Mouse (Mus musculus): ENCODE measurements around the gene Spata17. TPM values are rescaled to one million over a fixed set of nuclear protein-coding genes. Genes with fewer than 3 reads are reported as not detected.

The Spata17 gene
- polyA plus RNA-seq, 1 experiment from 2014 or later, result 0.35 TPM

DNA sequence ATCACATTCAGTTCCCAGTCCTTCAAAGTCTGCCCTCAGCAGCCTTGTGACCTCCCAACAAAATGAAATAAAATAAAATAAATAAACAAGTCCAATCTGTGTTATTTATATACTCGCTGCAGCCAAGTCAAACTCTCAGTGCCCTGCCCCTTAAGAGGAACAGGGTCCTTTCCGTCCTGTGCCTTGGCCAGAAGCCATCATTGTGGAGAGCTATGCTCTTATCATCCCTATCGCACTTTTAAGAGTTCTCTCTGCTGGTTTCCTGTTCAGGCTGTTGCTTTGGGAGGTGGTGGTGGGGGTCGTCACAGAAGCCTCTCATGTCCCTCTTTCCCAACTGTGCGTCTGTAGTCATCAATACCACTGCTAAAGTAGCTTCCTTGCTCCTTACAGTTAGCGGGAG, 97.2 kb downstream of the Spata17 start:
- no peak overlapping the region for H3K27ac ChIP-seq
- no peak for ATAC-seq
- 54% methylated on average over 6 of the region's 6 CpGs for WGBS (ENCODE audit: insufficient replicate concordance)
- H3K4me3 ChIP-seq, result no peak overlapping the region
- H3K36me3 ChIP-seq, result no peaks in the 10 kb centered on the region
- no peaks in the 10 kb centered on the region for H3K9me3 ChIP-seq (replicated peaks)
- H3K9ac ChIP-seq, result no peak overlapping the region
- no peak overlapping the region for H3K4me2 ChIP-seq
- H3K27me3 ChIP-seq (replicated peaks), result no peaks in the 10 kb centered on the region
- no peaks in the 10 kb centered on the region for H3K4me1 ChIP-seq

DNA sequence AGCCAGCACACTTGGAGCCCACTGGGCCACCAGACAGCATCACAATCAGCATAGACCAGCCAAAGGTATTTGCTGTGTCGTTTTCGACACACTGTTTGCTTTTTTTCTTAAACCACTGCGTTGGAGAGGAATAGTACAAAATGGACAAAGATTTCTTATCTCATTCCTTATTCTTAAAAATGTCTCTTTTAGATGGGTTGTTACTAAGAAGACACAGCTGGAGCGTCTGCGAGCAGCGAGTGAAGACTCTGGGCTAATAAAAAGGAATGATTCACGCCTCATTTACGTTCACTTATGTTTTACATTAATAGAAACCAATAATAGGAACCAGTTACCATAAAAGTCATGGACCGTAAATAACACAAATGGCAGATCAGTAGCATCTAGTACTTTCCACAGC, 101.5 kb downstream of the Spata17 start:
- Histone ChIP-seq H3K4me3 (no peak overlapping the region), H3K4me1 (no peaks in the 10 kb centered on the region), H3K4me2 (no peak overlapping the region), H3K36me3 (no peaks in the 10 kb centered on the region), H3K9ac (no peak overlapping the region), H3K27me3 (replicated peaks) (no peaks in the 10 kb centered on the region), H3K9me3 (replicated peaks) (no peaks in the 10 kb centered on the region), H3K27ac (no peak overlapping the region)
- no peak for ATAC-seq
- 75% methylated on average over 9 of the region's 9 CpGs for WGBS (ENCODE audit: insufficient replicate concordance)

DNA sequence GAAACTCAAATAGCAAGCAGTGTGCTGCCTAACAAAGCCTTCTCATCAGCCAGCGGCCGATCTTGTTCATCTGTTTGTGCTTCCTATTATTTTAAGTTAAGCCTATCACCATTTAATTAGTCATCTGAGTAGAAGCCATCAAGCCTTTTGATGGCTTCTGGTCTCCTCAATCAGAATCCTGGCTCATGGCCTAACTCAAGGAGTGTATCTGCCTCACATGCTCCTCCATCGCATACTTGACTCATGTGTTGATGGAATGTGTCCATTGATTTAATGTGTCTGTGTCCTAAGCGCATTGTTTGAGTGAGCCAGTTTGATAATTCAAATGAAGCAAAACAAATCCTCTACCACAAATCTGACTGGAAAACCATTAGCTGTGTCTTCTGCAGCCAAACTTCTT, 113.1 kb downstream of the Spata17 start:
- Histone ChIP-seq H3K4me3 (no peak overlapping the region), H3K4me1 (no peaks in the 10 kb centered on the region), H3K27ac (no peak overlapping the region), H3K9ac (no peak overlapping the region), H3K27me3 (replicated peaks) (no peaks in the 10 kb centered on the region), H3K9me3 (replicated peaks) (no peaks in the 10 kb centered on the region), H3K36me3 (no peaks in the 10 kb centered on the region), H3K4me2 (no peak overlapping the region)
- 80% methylated on average over 4 of the region's 4 CpGs for WGBS (ENCODE audit: insufficient replicate concordance)
- no peak for ATAC-seq

DNA sequence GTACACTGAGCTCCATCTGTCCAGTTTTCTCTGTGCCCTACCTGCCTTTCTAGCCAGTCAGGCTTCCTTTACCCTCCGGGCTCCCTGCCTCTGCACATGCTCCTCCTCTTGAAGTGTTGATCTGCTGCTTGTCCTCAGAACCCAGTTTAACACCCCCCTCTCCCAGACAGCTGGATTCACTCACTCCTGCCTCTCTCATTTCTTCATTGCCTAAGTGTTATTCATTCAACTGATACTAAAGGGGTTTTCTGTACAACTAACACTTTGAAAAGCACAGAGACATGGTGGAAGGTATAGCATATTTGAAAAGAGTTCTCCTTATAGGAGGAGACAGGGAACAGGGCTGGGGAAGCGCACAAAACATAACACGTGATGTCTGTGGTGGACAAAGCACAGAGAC, 114.1 kb downstream of the Spata17 start:
- Histone ChIP-seq H3K9ac (no peak overlapping the region), H3K9me3 (replicated peaks) (no peaks in the 10 kb centered on the region), H3K4me1 (no peaks in the 10 kb centered on the region), H3K4me3 (no peak overlapping the region), H3K36me3 (no peaks in the 10 kb centered on the region), H3K27me3 (replicated peaks) (no peaks in the 10 kb centered on the region), H3K4me2 (no peak overlapping the region), H3K27ac (no peak overlapping the region)
- no peak for ATAC-seq
- WGBS (ENCODE audit: insufficient replicate concordance), result 62% methylated on average over 3 of the region's 3 CpGs

DNA sequence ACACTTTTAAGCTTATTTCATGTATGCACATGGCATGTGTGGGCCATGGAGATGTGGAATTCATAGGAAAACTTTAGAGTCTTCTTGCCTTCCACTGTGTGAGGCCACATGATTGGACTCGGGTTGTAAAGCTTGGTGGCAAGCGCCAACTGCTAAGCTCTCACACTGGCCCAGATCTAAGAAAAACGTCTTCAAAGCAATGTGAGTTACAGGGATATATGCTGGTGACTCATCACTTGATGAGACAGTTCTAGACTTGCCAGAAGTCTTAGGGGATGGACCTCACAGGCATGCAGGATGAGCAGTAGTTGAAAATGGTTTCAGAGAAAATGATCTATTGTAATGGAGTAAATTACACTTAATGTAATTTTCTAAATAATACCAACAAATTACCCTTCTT, 114.6 kb downstream of the Spata17 start:
- no peaks in the 10 kb centered on the region for H3K4me1 ChIP-seq
- no peak for ATAC-seq
- no peaks in the 10 kb centered on the region for H3K27me3 ChIP-seq (replicated peaks)
- no peak overlapping the region for H3K27ac ChIP-seq
- no peaks in the 10 kb centered on the region for H3K9me3 ChIP-seq (replicated peaks)
- WGBS (ENCODE audit: insufficient replicate concordance), result 58% methylated on average over 3 of the region's 3 CpGs
- H3K4me2 ChIP-seq, result no peak overlapping the region
- no peak overlapping the region for H3K9ac ChIP-seq
- no peak overlapping the region for H3K4me3 ChIP-seq
- H3K36me3 ChIP-seq, result no peaks in the 10 kb centered on the region

DNA sequence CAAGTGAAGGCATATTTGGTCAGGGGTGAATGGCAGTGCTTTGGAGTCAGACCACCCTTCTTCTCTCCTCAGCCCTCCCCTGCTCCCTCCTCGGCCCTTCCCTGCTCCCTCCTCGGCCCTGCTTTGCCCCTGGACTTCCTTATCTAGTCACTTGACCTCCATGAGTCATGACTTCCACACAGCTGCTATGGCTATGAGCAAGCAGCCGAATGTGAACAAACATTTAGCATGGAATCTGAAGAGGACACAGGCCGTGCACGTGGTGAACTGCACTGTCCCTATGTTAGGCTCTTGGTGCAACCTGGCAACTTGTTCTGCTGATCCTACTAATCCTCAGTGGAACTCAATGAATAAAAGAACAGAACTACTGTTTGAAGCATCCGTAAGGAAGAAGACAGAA, 117.0 kb downstream of the Spata17 start:
- 43% methylated on average over 6 of the region's 6 CpGs for WGBS (ENCODE audit: insufficient replicate concordance)
- Histone ChIP-seq H3K9ac (no peak overlapping the region), H3K36me3 (no peaks in the 10 kb centered on the region), H3K4me2 (no peak overlapping the region), H3K9me3 (replicated peaks) (no peaks in the 10 kb centered on the region), H3K4me3 (no peak overlapping the region), H3K4me1 (no peaks in the 10 kb centered on the region), H3K27me3 (replicated peaks) (no peaks in the 10 kb centered on the region), H3K27ac (no peak overlapping the region)
- no peak for ATAC-seq

DNA sequence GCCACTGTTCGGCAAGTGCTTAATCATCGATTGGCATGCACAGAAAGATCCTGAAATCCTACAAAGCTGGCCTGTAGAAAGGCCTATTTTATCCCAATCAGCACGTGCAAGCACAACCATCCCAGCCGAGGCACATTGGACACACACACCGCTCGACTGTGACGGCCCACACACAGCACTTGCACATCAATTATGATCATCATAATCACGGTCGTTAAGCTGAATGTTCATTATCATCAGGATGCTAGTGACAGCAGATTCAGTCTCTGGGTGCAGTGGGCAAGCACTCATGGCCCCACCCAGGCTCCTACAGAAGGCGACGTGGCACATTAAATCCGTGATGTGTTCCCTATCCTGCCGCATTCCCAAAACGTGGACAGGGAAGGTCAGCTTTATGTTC, 122.7 kb downstream of the Spata17 start:
- WGBS (ENCODE audit: insufficient replicate concordance), result 80% methylated on average over 14 of the region's 14 CpGs
- ATAC-seq, result no peak
- H3K9me3 ChIP-seq (replicated peaks), result no peaks in the 10 kb centered on the region
- H3K4me2 ChIP-seq, result no peak overlapping the region
- no peaks in the 10 kb centered on the region for H3K4me1 ChIP-seq
- no peak overlapping the region for H3K27ac ChIP-seq
- H3K36me3 ChIP-seq, result no peaks in the 10 kb centered on the region
- H3K27me3 ChIP-seq (replicated peaks), result no peaks in the 10 kb centered on the region
- no peak overlapping the region for H3K9ac ChIP-seq
- no peak overlapping the region for H3K4me3 ChIP-seq

DNA sequence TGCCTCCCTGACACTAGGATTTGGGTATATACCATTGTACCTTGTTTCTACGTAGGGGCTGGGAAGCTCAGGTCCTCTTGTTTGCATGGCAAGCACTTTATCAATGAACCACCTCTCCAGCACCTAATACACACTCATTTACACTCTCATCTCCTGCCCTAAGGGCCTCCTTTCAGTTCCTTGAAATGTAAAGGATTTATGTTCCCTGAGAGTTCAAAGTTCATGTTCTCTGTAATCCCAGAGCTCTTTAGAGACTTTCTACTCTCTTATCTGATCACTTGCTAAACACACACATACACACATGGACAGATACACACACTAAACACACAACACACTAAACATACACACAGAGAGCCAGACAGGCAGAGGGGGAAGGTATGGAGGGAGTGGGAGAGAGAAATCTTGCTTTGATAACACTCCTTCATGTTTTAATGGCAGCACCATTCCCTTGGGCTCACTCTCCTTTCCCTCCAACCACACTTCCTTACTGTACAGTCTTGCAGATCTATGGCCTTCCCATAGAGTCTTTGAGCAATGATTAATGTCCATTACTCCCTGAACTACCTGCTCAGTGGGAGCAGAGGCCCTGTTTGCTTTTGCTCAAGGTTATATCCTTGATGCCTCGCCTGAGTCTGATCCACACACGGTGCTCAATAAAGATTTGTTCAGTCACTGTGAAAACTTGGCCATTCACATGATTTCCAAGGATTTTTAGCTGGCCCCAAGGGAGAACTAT, 126.4 kb downstream of the Spata17 start:
- no peak for ATAC-seq
- no peak overlapping the region for H3K4me2 ChIP-seq
- no peak overlapping the region for H3K9ac ChIP-seq
- no peaks in the 10 kb centered on the region for H3K27me3 ChIP-seq (replicated peaks)
- no peak overlapping the region for H3K27ac ChIP-seq
- 50% methylated on average over 3 of the region's 3 CpGs for WGBS (ENCODE audit: insufficient replicate concordance)
- no peak overlapping the region for H3K4me3 ChIP-seq
- no peaks in the 10 kb centered on the region for H3K4me1 ChIP-seq
- no peaks in the 10 kb centered on the region for H3K9me3 ChIP-seq (replicated peaks)
- H3K36me3 ChIP-seq, result no peaks in the 10 kb centered on the region

DNA sequence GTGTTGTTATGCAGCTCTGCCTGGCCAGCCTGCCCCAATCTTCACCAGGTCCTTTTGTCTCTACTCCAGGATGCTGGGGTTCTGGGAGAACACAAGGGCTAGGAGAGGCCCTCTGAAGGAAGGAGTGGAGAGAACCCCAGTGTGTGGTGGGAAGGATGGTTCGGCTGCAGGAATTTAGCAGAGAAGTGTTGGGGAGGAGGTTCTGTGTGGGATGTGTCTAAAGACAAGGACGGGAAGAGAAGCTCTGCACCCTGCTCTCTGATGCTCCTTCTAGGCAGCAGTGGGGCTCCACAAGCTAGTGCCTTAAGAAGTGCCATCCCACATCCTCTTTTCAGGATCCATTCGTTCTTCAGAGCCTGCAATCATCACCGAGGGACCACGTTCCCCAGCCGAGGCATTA, 129.2 kb downstream of the Spata17 start:
- Histone ChIP-seq H3K27ac (no peak overlapping the region), H3K4me2 (no peak overlapping the region)
- WGBS (ENCODE audit: insufficient replicate concordance), result 44% methylated on average over 6 of the region's 6 CpGs

DNA sequence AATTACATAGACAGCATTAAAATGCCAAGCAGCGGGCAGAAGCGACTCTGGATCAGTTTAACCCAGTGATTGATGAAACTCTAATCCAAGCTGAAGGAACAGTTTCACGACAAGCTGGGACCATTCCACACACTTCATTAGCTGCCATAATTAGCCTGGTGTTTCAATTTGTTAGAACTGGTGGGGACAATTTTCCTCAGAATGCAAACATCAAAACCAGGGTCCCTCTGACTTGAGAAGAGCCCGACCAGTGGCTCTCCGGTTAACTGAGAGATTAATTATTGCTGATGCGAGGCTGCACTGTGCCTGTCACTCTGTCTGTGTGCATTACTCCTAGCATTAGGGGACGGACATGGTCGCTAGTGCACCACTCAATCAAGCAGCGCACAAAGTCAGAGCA, 137.9 kb downstream of the Spata17 start:
- H3K9ac ChIP-seq, result no peak overlapping the region
- no peak overlapping the region for H3K27ac ChIP-seq
- no peak overlapping the region for H3K4me3 ChIP-seq
- H3K9me3 ChIP-seq (replicated peaks), result no peaks in the 10 kb centered on the region
- H3K4me2 ChIP-seq, result no peak overlapping the region
- no peak for ATAC-seq
- no peaks in the 10 kb centered on the region for H3K4me1 ChIP-seq
- no peaks in the 10 kb centered on the region for H3K36me3 ChIP-seq
- whole genome bisulfite sequencing (ENCODE audit: insufficient replicate concordance), result 63% methylated on average over 9 of the region's 9 CpGs
- no peaks in the 10 kb centered on the region for H3K27me3 ChIP-seq (replicated peaks)

More for the DNA sequence above, 129.2 kb downstream of the Spata17 start:
- no peaks in the 10 kb centered on the region for H3K27me3 ChIP-seq (replicated peaks)
- no peak for ATAC-seq
- H3K4me1 ChIP-seq, result no peaks in the 10 kb centered on the region
- H3K9ac ChIP-seq, result no peak overlapping the region
- H3K9me3 ChIP-seq (replicated peaks), result no peaks in the 10 kb centered on the region
- H3K4me3 ChIP-seq, result no peak overlapping the region
- no peaks in the 10 kb centered on the region for H3K36me3 ChIP-seq

DNA sequence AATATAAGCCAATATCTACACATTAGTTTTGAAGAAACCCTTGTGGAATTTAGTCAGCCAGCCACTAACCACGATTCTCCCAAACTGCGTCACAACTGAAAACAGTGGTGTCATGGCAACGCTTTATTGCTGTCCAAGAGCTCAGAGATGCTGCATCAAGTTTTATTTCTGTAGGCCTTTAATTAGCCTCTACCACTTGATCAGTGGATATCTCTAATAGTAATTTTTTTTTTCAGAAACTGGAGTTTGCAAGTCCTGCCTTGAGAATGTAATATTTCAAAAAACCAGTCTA, 138.3 kb downstream of the Spata17 start:
- Histone ChIP-seq H3K4me1 (no peaks in the 10 kb centered on the region), H3K27me3 (replicated peaks) (no peaks in the 10 kb centered on the region), H3K9ac (no peak overlapping the region), H3K4me2 (no peak overlapping the region), H3K4me3 (no peak overlapping the region), H3K27ac (no peak overlapping the region), H3K36me3 (no peaks in the 10 kb centered on the region), H3K9me3 (replicated peaks) (no peaks in the 10 kb centered on the region)
- no peak for ATAC-seq
- WGBS (ENCODE audit: insufficient replicate concordance), result 72% methylated on average over 3 of the region's 3 CpGs

DNA sequence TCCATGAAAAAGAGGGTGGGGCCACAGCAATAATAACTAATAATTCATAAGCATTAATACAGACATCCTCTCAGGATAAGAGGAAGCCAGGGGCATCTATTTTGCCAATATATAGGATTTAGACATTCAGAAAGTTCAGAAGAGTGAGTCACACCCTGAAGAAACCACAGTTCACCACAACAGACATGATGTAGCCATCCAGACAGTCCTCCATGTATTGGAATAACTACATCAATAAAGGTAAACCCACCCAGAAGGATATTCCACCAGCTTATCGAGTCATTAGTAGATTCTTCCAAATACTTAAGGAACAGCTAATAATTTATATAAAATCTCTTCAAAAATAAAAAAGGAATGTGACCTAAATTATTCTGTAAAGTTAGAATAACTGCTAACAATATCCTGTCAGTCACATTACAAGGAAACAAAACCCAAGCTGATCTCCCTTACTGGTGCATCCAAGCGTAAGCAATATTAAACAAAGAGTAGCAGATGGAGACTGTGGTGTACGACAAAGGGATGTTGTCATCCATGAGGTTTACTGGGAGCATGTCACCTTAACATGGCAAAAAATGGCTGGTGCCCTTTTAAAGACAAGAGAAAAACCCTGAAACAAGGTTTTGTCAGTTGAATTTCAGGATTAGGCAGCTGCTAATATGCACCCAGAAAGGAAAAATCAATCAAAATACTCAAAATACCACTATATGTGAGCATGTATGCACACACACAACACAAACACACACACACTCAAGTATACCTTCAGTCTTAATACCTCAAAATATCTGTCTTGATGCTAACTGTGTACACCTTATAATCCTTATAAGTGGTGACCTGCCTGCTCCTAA, 138.8 kb downstream of the Spata17 start:
- Histone ChIP-seq H3K4me1 (no peaks in the 10 kb centered on the region), H3K36me3 (no peaks in the 10 kb centered on the region)
- WGBS (ENCODE audit: insufficient replicate concordance), result 60% methylated on average over 3 of the region's 3 CpGs

More for the DNA sequence above, 138.8 kb downstream of the Spata17 start:
- Histone ChIP-seq H3K27ac (no peak overlapping the region), H3K4me3 (no peak overlapping the region), H3K4me2 (no peak overlapping the region), H3K9me3 (replicated peaks) (no peaks in the 10 kb centered on the region), H3K9ac (no peak overlapping the region), H3K27me3 (replicated peaks) (no peaks in the 10 kb centered on the region)
- ATAC-seq, result no peak
